Mouse (Mus musculus) ES-E14 (cell line): ENCODE data around the gene Car3.

Experiments used
- CHD2 ChIP-seq: IDR thresholded peaks from 2 replicates; pipeline ENCODE4 v1.6.1; 2014; ENCODE audit warnings: mild to moderate bottlenecking, low read depth, low read length, inconsistent platforms
- HCFC1 ChIP-seq: IDR thresholded peaks from 2 replicates; pipeline ENCODE4 v1.6.1; 2012; ENCODE audit warnings: low read length, inconsistent platforms, borderline replicate concordance; ENCODE audit not compliant: insufficient read depth
- ZC3H11A ChIP-seq: IDR thresholded peaks from 2 replicates; pipeline ENCODE4 v1.6.1; 2012; ENCODE audit warnings: low read depth, mild to moderate bottlenecking, inconsistent platforms, low read length, borderline replicate concordance
- ZNF384 ChIP-seq: IDR thresholded peaks from 2 replicates; pipeline ENCODE4 v1.6.1; 2012; ENCODE audit warnings: low read depth, low read length, inconsistent platforms

- TF ChIP-seq HCFC1 (no peak), ZNF384 (no peak), ZC3H11A (no peak), CHD2 (no peak)
These were observed 5.4 kb upstream of the Car3 start for GRCm38 (mm10) chr3:14857874-14858273.
